28 mouse cellular contexts compared by ENCODE assay signal in genomic region chr12:86462742-86463470, GRCm38 (mm10).
DNase-seq lines count a peak whose midpoint lies in the region; ATAC-seq and TF ChIP-seq lines count a peak whose summit lies in the region.
"Had no signal": no experiment of that assay in that cellular context is flagged by ENCODE, and none has a peak within 500 bp of the region (broad histone marks: within the 10 kb centered on the region; RNA-seq: fewer than 3 reads in every experiment).

No protein-coding gene starts in this region.

- H3K27ac ChIP-seq in forebrain, embryonic 12.5 days, result 0 out of 2 replicates have a peak overlapping the region, but pooled peaks have one; percentile 48
- no peak overlapping the region for H3K27ac ChIP-seq in forebrain, embryonic 10.5 days
- peak overlapping the region; percentile 58; the same call in 1 of the 2 replicates for H3K27ac ChIP-seq in forebrain, embryonic 14.5 days (ENCODE audit: low read depth, low read length)
- no peak overlapping the region for H3K27ac ChIP-seq in liver, embryonic 11.5 days (ENCODE audit: low read depth, low read length)
- H3K27ac ChIP-seq: embryonic facial prominence, embryonic 12.5 days; heart, embryonic 13.5 days; hindbrain, embryonic 14.5 days; limb, embryonic 10.5 days; limb, embryonic 15.5 days; liver, embryonic 14.5 days; macrophage; midbrain, embryonic 13.5 days; stomach, embryonic 15.5 days had no signal

- no peaks in the 10 kb centered on the region for H3K36me3 ChIP-seq in forebrain, embryonic 12.5 days (replicated peaks)
- no peaks in the 10 kb centered on the region for H3K36me3 ChIP-seq in forebrain, embryonic 10.5 days (replicated peaks)
- peaks cover 43% of the 10 kb centered on the region for H3K36me3 ChIP-seq in E14TG2a.4 (ENCODE audit: insufficient read depth, low read length)
- H3K36me3 ChIP-seq in forebrain, embryonic 14.5 days (ENCODE audit: control insufficient read depth, insufficient read depth, low read length), result no peaks in the 10 kb centered on the region
- H3K36me3 ChIP-seq in liver, embryonic 11.5 days (ENCODE audit: control insufficient read depth, insufficient read depth, low read length), result no peaks in the 10 kb centered on the region
- H3K36me3 ChIP-seq: embryonic facial prominence, embryonic 12.5 days; limb, embryonic 10.5 days; limb, embryonic 15.5 days; midbrain, embryonic 13.5 days; stomach, embryonic 15.5 days had no signal

- WGBS in forebrain, embryonic 12.5 days, result 49% methylated on average over 9 of the region's 9 CpGs
- WGBS in forebrain, embryonic 10.5 days, result 72% methylated on average over 9 of the region's 9 CpGs
- 26% methylated on average over 9 of the region's 9 CpGs for WGBS in forebrain, embryonic 14.5 days
- WGBS in liver, embryonic 11.5 days, result 79% methylated on average over 9 of the region's 9 CpGs

- no peak overlapping the region for H3K9ac ChIP-seq in forebrain, embryonic 12.5 days
- H3K9ac ChIP-seq in forebrain, embryonic 14.5 days (ENCODE audit: low read length), result no peak overlapping the region
- no peak overlapping the region for H3K9ac ChIP-seq in liver, embryonic 11.5 days (ENCODE audit: low read depth, low read length)
- H3K9ac ChIP-seq: embryonic facial prominence, embryonic 12.5 days; heart, embryonic 13.5 days; hindbrain, embryonic 14.5 days; limb, embryonic 15.5 days; liver, embryonic 14.5 days; midbrain, embryonic 13.5 days; stomach, embryonic 15.5 days had no signal

- no peak for DNase-seq in forebrain, embryonic 10.5 days (ENCODE audit: extremely low spot score, low spot score)
- DNase-seq in R1 (ENCODE audit: low read depth, low spot score), result peak; percentile 79
- peak; percentile 82 for DNase-seq in forebrain, embryonic 14.5 days (ENCODE audit: low spot score)
- no peak for DNase-seq in adrenal gland, adult 2 months
- DNase-seq in left cerebral cortex, postnatal 25 days (ENCODE audit: low spot score in 2 of 2), result no peak
- DNase-seq in liver, embryonic 11.5 days (ENCODE audit: low spot score), result no peak
- DNase-seq: adrenal gland, postnatal 14 days; cerebellum, adult 8-10 months; cerebellum, postnatal 25 days; gastrocnemius, postnatal 10 days; heart, postnatal 10 days; kidney, postnatal 36 days; lung, adult 2 months; lung, postnatal 10 days; right cerebral cortex, postnatal 14 days; thymus, postnatal 36 days had no signal

- H3K4me3 ChIP-seq in forebrain, embryonic 12.5 days (replicated peaks), result no peak overlapping the region
- no peak overlapping the region for H3K4me3 ChIP-seq in forebrain, embryonic 10.5 days
- peak overlapping the region; percentile 17; the same call in 1 of the 2 replicates for H3K4me3 ChIP-seq in E14TG2a.4 (replicated peaks; ENCODE audit: low read length)
- no peak overlapping the region for H3K4me3 ChIP-seq in forebrain, embryonic 14.5 days (ENCODE audit: low read depth, low read length)
- H3K4me3 ChIP-seq in liver, embryonic 11.5 days (ENCODE audit: low read depth, low read length), result no peak overlapping the region
- H3K4me3 ChIP-seq: embryonic facial prominence, embryonic 12.5 days; heart, embryonic 13.5 days; limb, embryonic 10.5 days; limb, embryonic 15.5 days; midbrain, embryonic 13.5 days; stomach, embryonic 15.5 days had no signal

- H3K4me2 ChIP-seq in forebrain, embryonic 12.5 days, result no peak overlapping the region
- H3K4me2 ChIP-seq in forebrain, embryonic 14.5 days (ENCODE audit: low read length), result no peak overlapping the region
- H3K4me2 ChIP-seq in liver, embryonic 11.5 days, result no peak overlapping the region
- H3K4me2 ChIP-seq: embryonic facial prominence, embryonic 12.5 days; heart, embryonic 13.5 days; hindbrain, embryonic 14.5 days; limb, embryonic 15.5 days; midbrain, embryonic 13.5 days; stomach, embryonic 15.5 days had no signal

- H3K27me3 ChIP-seq in forebrain, embryonic 12.5 days, result no peaks in the 10 kb centered on the region
- no peaks in the 10 kb centered on the region for H3K27me3 ChIP-seq in forebrain, embryonic 10.5 days (ENCODE audit: poor library complexity, severe bottlenecking)
- H3K27me3 ChIP-seq in E14TG2a.4 (ENCODE audit: insufficient read depth, low read length), result no peaks in the 10 kb centered on the region
- no peaks in the 10 kb centered on the region for H3K27me3 ChIP-seq in forebrain, embryonic 14.5 days (replicated peaks; ENCODE audit: control insufficient read depth, insufficient read depth, low read length)
- H3K27me3 ChIP-seq in liver, embryonic 11.5 days (replicated peaks; ENCODE audit: control insufficient read depth, insufficient read depth, low read length), result no peaks in the 10 kb centered on the region
- H3K27me3 ChIP-seq: embryonic facial prominence, embryonic 12.5 days; heart, embryonic 13.5 days; limb, embryonic 15.5 days; midbrain, embryonic 13.5 days; stomach, embryonic 15.5 days had no signal

- intact Hi-C loops in left cerebral cortex, postnatal 25 days (cut with DNase I), result no loop called here

- peak; percentile 75 for ATAC-seq in forebrain, embryonic 12.5 days (ENCODE audit: low FRiP score)
- ATAC-seq in forebrain, embryonic 14.5 days, result peak; percentile 85
- no peak for ATAC-seq in liver, embryonic 11.5 days (replicated peaks; ENCODE audit: low FRiP score)
- ATAC-seq: intestine, postnatal 0 days; midbrain, embryonic 13.5 days had no signal

- peaks cover 12% of the 10 kb centered on the region; the same call in 1 of the 2 replicates for H3K4me1 ChIP-seq in forebrain, embryonic 12.5 days
- H3K4me1 ChIP-seq in forebrain, embryonic 10.5 days, result peaks cover 10% of the 10 kb centered on the region
- peaks cover 70% of the 10 kb centered on the region for H3K4me1 ChIP-seq in E14TG2a.4 (replicated peaks; ENCODE audit: low read depth, low read length)
- H3K4me1 ChIP-seq in forebrain, embryonic 14.5 days (ENCODE audit: control insufficient read depth, insufficient read depth, low read length), result peaks cover 12% of the 10 kb centered on the region
- no peaks in the 10 kb centered on the region for H3K4me1 ChIP-seq in liver, embryonic 11.5 days (replicated peaks; ENCODE audit: control insufficient read depth, insufficient read depth, low read length)
- H3K4me1 ChIP-seq: embryonic facial prominence, embryonic 12.5 days; limb, embryonic 10.5 days; limb, embryonic 15.5 days; stomach, embryonic 15.5 days had no signal

- H3K9me3 ChIP-seq in forebrain, embryonic 12.5 days, result no peaks in the 10 kb centered on the region
- no peaks in the 10 kb centered on the region for H3K9me3 ChIP-seq in forebrain, embryonic 10.5 days
- peaks cover 22% of the 10 kb centered on the region for H3K9me3 ChIP-seq in E14TG2a.4 (ENCODE audit: low read length)
- H3K9me3 ChIP-seq in forebrain, embryonic 14.5 days (replicated peaks; ENCODE audit: control insufficient read depth, low read length), result no peaks in the 10 kb centered on the region
- no peaks in the 10 kb centered on the region for H3K9me3 ChIP-seq in liver, embryonic 11.5 days (ENCODE audit: control insufficient read depth, low read length)
- H3K9me3 ChIP-seq: embryonic facial prominence, embryonic 12.5 days; limb, embryonic 10.5 days; limb, embryonic 15.5 days; midbrain, embryonic 13.5 days; stomach, embryonic 15.5 days had no signal

- no peak for TF ChIP-seq CTCF in E14TG2a.4 (conservative IDR thresholded peaks at IDR 0.05; ENCODE audit: low read length)

Comparison
In these comparisons a context has a peak if more than half of its experiments do, and no peak if none do; other contexts are left out.
1. H3K27ac ChIP-seq: peak in forebrain, embryonic 12.5 days (single experiment) and forebrain, embryonic 14.5 days (single experiment); none in forebrain, embryonic 10.5 days (single experiment) and liver, embryonic 11.5 days (single experiment).
2. DNase-seq: peak in R1 (single experiment) and forebrain, embryonic 14.5 days (single experiment); none in forebrain, embryonic 10.5 days (single experiment), adrenal gland, adult 2 months (single experiment), left cerebral cortex, postnatal 25 days (0 of 2) and liver, embryonic 11.5 days (single experiment).